Mouse (Mus musculus) thymus, adult 2 months (tissue): Measurements from ENCODE around the gene Cdcp1. TPM values are rescaled to one million over a fixed set of nuclear protein-coding genes. Genes with fewer than 3 reads are reported as not detected.

Experiments used
- DNase-seq: peaks from one replicate; pipeline ENCODE4 v3.0.0; 2021
- H3K27ac ChIP-seq: fragments of 200-500 bp; 2 replicates; pipeline ENCODE4 v1.5.1; 2012; ENCODE audit warnings: low read length, control low read depth; ENCODE audit not compliant: control insufficient read depth, insufficient read depth
- H3K27me3 ChIP-seq: fragments of 200-500 bp; 2 replicates; pipeline ENCODE4 v1.6.1; 2012; ENCODE audit warnings: mild to moderate bottlenecking, low read length, moderate library complexity, mixed read lengths; ENCODE audit not compliant: control insufficient read depth, insufficient read depth
- H3K36me3 ChIP-seq: fragments of 200-500 bp; 2 replicates; pipeline ENCODE4 v1.6.1; 2012; ENCODE audit warnings: mild to moderate bottlenecking, low read length, moderate library complexity; ENCODE audit not compliant: control insufficient read depth, insufficient read depth
- H3K4me1 ChIP-seq: fragments of 200-500 bp; replicated peaks from 2 replicates; pipeline ENCODE4 v1.6.1; 2012; ENCODE audit warnings: low read length; ENCODE audit not compliant: control insufficient read depth, insufficient read depth
- H3K4me3 ChIP-seq: fragments of 200-500 bp; 2 replicates; pipeline ENCODE4 v1.5.1; 2012; ENCODE audit warnings: mild to moderate bottlenecking, low read length, control low read depth, moderate library complexity; ENCODE audit not compliant: control insufficient read depth, insufficient read depth
- CTCF ChIP-seq: fragments of 200-500 bp; IDR thresholded peaks from 2 replicates; pipeline ENCODE4 v1.5.1; 2012; ENCODE audit warnings: mild to moderate bottlenecking, control low read depth, low read length, moderate library complexity, borderline replicate concordance; ENCODE audit not compliant: control insufficient read depth, poor library complexity, insufficient read depth; ENCODE audit errors: extremely low read depth
- POLR2A ChIP-seq: fragments of 200-500 bp; IDR thresholded peaks from 2 replicates; pipeline ENCODE4 v1.6.1; 2012; ENCODE audit warnings: mild to moderate bottlenecking, low read length, control low read depth, moderate library complexity; ENCODE audit not compliant: control insufficient read depth, poor library complexity, insufficient read depth; ENCODE audit errors: extremely low read depth
- WGBS: fragments of 180-500 bp; shearing (Covaris S2); methylation state at CpG from one replicate; pipeline ENCODE4 v1.1.7; 2018; 5-methylcytosine and 5-hydroxymethylcytosine counted together
- polyA plus RNA-seq: library from polyadenylated mRNA; depleted of rRNA; stranded (reverse); fragments of >200 nt; gene quantifications from 2 replicates; pipeline ENCODE4 v1.2.3, GENCODE M21; 2012; rRNA removed

The Cdcp1 gene
- polyA plus RNA-seq, 1 experiment, result 10.3 TPM

DNA sequence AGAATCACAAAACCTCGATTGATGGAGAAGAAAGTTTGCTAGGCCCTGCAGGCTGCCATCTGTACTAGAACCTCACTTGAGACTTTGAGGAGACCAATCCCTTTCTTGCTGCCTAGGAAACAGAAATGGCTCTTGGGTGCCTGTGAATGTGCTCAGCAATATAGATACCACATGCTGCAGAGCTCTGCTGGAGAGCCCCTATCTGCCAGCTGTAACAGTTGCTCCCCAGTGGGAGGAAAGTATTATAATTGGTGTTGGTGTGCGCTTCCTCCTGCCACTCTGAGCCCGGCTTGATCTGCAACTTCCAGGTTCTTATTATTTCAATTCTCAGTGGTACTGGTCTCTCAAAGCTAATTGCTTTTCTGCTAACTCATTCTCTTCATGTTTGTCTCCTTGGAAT lies 92.8 kb downstream of the Cdcp1 start:
- Histone ChIP-seq H3K4me1 (no peaks in the 10 kb centered on the region), H3K27me3 (no peaks in the 10 kb centered on the region), H3K27ac (no peak overlapping the region), H3K4me3 (no peak overlapping the region), H3K36me3 (peaks cover 40% of the 10 kb centered on the region)
- TF ChIP-seq POLR2A, result no peak
- TF ChIP-seq CTCF, result no peak
- WGBS, result 98% methylated on average over 3 of the region's 3 CpGs
- no peak for DNase-seq

Other genes starting within 250 kb of the Cdcp1 start
- 15.7 and 18.5 TPM in 2 replicates for gene Tmem42, start 194.7 kb downstream of the Cdcp1 start, polyA plus RNA-seq
- 0.18 and 0.36 TPM in 2 replicates for gene Tgm4, start 181.3 kb downstream of the Cdcp1 start, polyA plus RNA-seq
- 173 and 229 TPM in 2 replicates for gene Zdhhc3, start 102.8 kb downstream of the Cdcp1 start, polyA plus RNA-seq
- 40.4 and 41.3 TPM in 2 replicates for gene Exosc7, start 102.8 kb downstream of the Cdcp1 start, polyA plus RNA-seq
- gene Clec3b, start 65.1 kb downstream of the Cdcp1 start, polyA plus RNA-seq, result 19.2 and 20.0 TPM in 2 replicates
- 14.1 and 22.0 TPM in 2 replicates for gene Tmem158, start 44.7 kb upstream of the Cdcp1 start, polyA plus RNA-seq
- 634 and 661 TPM in 2 replicates for gene Lars2, start 150.9 kb upstream of the Cdcp1 start, polyA plus RNA-seq